Comparison of ENCODE assay signal across 8 mouse cellular contexts in the genomic region with DNA sequence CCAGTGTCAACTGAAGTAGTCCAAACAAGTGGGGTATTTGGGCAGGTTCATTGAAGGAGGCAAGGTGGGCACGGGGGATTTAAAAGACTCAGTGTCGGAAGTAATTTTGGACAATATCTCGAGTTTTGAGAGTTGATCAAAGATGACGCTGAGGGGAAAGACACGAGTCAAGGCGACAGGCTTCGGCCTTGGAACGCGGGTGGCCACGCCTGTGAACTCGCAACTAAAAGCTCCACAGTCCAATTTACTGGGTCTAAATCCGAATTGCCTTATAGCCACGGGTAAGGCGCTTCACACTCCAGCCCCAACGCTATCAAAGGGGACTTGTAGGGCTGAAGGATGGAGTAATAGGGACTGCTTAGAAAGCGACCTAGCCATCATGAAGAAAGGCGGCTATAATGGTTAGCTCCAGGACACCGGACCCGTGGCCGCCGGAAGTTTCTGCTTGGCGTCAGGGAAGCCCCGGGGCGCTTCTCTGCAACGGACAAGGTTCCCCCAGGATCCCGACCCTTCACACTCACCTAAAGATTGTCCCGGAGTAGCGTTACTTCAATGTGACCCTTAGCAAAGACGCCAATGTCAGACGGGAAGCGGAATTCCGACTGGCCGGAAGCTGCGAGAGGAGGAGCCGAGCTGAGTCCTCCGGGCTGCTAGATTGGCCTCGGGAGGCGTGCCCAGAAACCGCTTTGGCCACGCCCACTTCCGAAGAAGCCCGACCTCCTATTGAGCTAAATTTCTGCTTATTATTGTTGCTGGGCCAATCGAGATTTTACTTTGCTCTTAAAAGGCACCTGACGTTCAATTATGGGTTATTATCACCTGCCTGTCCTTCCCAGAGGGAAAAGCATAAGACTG. TPM values are rescaled to one million over a fixed set of nuclear protein-coding genes. Genes with fewer than 3 reads are reported as not detected.
DNase-seq lines count a peak whose midpoint lies in the region; ATAC-seq and TF ChIP-seq lines count a peak whose summit lies in the region.

A gene (minus strand): TSS at position 622 of the 855 bp plus-strand sequence.

- H3K9me3 ChIP-seq in embryonic facial prominence, embryonic 15.5 days (replicated peaks), result no peaks in the 10 kb centered on the region
- no peaks in the 10 kb centered on the region for H3K9me3 ChIP-seq in kidney, embryonic 14.5 days (ENCODE audit: control insufficient read depth, low read length)
- no peaks in the 10 kb centered on the region for H3K9me3 ChIP-seq in limb, embryonic 15.5 days

- ATAC-seq in embryonic facial prominence, embryonic 15.5 days (ENCODE audit: insufficient number of reproducible peaks, low FRiP score, low TSS enrichment, low read depth), result peak; percentile 93
- peak; percentile 94 for ATAC-seq in kidney, embryonic 14.5 days (ENCODE audit: low FRiP score, low TSS enrichment)
- ATAC-seq in limb, embryonic 15.5 days (ENCODE audit: insufficient number of reproducible peaks, low FRiP score, low TSS enrichment, low read depth), result peak; percentile 86

- no peaks in the 10 kb centered on the region for H3K4me1 ChIP-seq in bone marrow, adult 2 months (ENCODE audit: control insufficient read depth, insufficient read depth, low read length)
- H3K4me1 ChIP-seq in embryonic facial prominence, embryonic 15.5 days, result peaks cover 11% of the 10 kb centered on the region
- H3K4me1 ChIP-seq in kidney, embryonic 14.5 days (ENCODE audit: control insufficient read depth, insufficient read depth, low read length), result peaks cover 6% of the 10 kb centered on the region
- peaks cover 11% of the 10 kb centered on the region for H3K4me1 ChIP-seq in limb, embryonic 15.5 days

- WGBS in bone marrow, adult 2 months, result 1% methylated on average over 44 of the region's 44 CpGs
- 2% methylated on average over 44 of the region's 44 CpGs for WGBS in embryonic facial prominence, embryonic 15.5 days
- 2% methylated on average over 44 of the region's 44 CpGs for WGBS in kidney, embryonic 14.5 days
- 2% methylated on average over 44 of the region's 44 CpGs for WGBS in limb, embryonic 15.5 days

- TF ChIP-seq CTCF in bone marrow, adult 2 months (IDR thresholded peaks at IDR 0.05; ENCODE audit: control insufficient read depth, insufficient read depth, low read length), result no peak

- H3K4me3 ChIP-seq in bone marrow, adult 2 months (replicated peaks; ENCODE audit: control insufficient read depth, low read depth, low read length), result peak within 1 kb of the TSS; percentile 94
- peak within 1 kb of the TSS; percentile 77 for H3K4me3 ChIP-seq in embryonic facial prominence, embryonic 15.5 days (replicated peaks)
- peak within 1 kb of the TSS; percentile 80 for H3K4me3 ChIP-seq in kidney, embryonic 14.5 days (ENCODE audit: low read length)
- peak within 1 kb of the TSS; percentile 78 for H3K4me3 ChIP-seq in limb, embryonic 15.5 days

- peak within 1 kb of the TSS; percentile 74 for H3K9ac ChIP-seq in embryonic facial prominence, embryonic 15.5 days
- peak within 1 kb of the TSS; percentile 65 for H3K9ac ChIP-seq in kidney, embryonic 14.5 days (ENCODE audit: low read depth, low read length)
- H3K9ac ChIP-seq in limb, embryonic 15.5 days, result peak within 1 kb of the TSS; percentile 78

- H3K36me3 ChIP-seq in embryonic facial prominence, embryonic 15.5 days, result peaks cover 36% of the 10 kb centered on the region
- H3K36me3 ChIP-seq in kidney, embryonic 14.5 days (ENCODE audit: control insufficient read depth, insufficient read depth, low read length), result peaks cover 32% of the 10 kb centered on the region
- H3K36me3 ChIP-seq in limb, embryonic 15.5 days, result peaks cover 32% of the 10 kb centered on the region

- TF ChIP-seq POLR2A in bone marrow, adult 2 months (IDR thresholded peaks at IDR 0.05; ENCODE audit: borderline replicate concordance, control insufficient read depth, low read depth, low read length), result peak; percentile 56; the same call in 1 of the 2 replicates

- peaks cover 9% of the 10 kb centered on the region for H3K27me3 ChIP-seq in embryonic facial prominence, embryonic 15.5 days
- H3K27me3 ChIP-seq in kidney, embryonic 14.5 days (ENCODE audit: control insufficient read depth, insufficient read depth, low read length), result peaks cover 3% of the 10 kb centered on the region; the same call in 1 of the 2 replicates
- 0 out of 2 replicates have a peak, but pooled peaks cover 14% of the 10 kb centered on the region for H3K27me3 ChIP-seq in limb, embryonic 15.5 days

- peak; percentile 91 for DNase-seq in A20 (ENCODE audit: low read depth, low spot score)
- peak; percentile 88 for DNase-seq in heart, adult 8-10 months (ENCODE audit: low spot score)
- DNase-seq in monocyte, adult 2 months (ENCODE audit: low read depth in 1 of 2, low spot score in 2 of 2), result peak; percentile 53 to 71
- peak; percentile 84 to 86 for DNase-seq in spleen, postnatal 36 days (ENCODE audit: low spot score in 2 of 2)

- peak within 1 kb of the TSS; percentile 77 for H3K4me2 ChIP-seq in embryonic facial prominence, embryonic 15.5 days (replicated peaks)
- H3K4me2 ChIP-seq in kidney, embryonic 14.5 days (replicated peaks; ENCODE audit: low read depth, low read length), result peak within 1 kb of the TSS; percentile 80
- peak within 1 kb of the TSS; percentile 62 for H3K4me2 ChIP-seq in limb, embryonic 15.5 days

- peak within 1 kb of the TSS; percentile 32; the same call in 1 of the 2 replicates for H3K27ac ChIP-seq in bone marrow, adult 2 months (ENCODE audit: control insufficient read depth, insufficient read depth, low read depth, low read length, poor library complexity)
- peak within 1 kb of the TSS; percentile 61 for H3K27ac ChIP-seq in embryonic facial prominence, embryonic 15.5 days (replicated peaks)
- no peak within 1 kb of the TSS for H3K27ac ChIP-seq in kidney, embryonic 14.5 days (ENCODE audit: low read depth, low read length)
- peak within 1 kb of the TSS; percentile 69; the same call in 1 of the 2 replicates for H3K27ac ChIP-seq in limb, embryonic 15.5 days

RNA-seq across cellular contexts. Expression of the gene that starts here (rescaled TPM):
- 443 and 613 TPM in 2 replicates for polyA plus RNA-seq in bone marrow, adult 2 months (2011; ENCODE audit: insufficient read depth, insufficient read length, low replicate concordance, missing spikeins)
- 848 and 867 TPM in 2 replicates for polyA plus RNA-seq in embryonic facial prominence, embryonic 15.5 days (2015; fragmentation: Nextera tagmentation; extraction: Ambion mirVana)
- 1,000 to 10,000 TPM; 4,392 to 5,023 (median 4,762) TPM for total RNA-seq in heart, adult 8-10 months (2022)
- polyA plus RNA-seq in kidney, embryonic 14.5 days (2014; fragmentation: Nextera tagmentation; extraction: Ambion mirVana), result 961 and 1,287 TPM in 2 replicates
- 739 and 763 TPM in 2 replicates for polyA plus RNA-seq in limb, embryonic 15.5 days (2015; fragmentation: Nextera tagmentation; extraction: Ambion mirVana)
